Mouse (Mus musculus) kidney, postnatal 36 days (tissue): ENCODE data around the gene 4921530L21Rik.
A peak's percentile ranks its signal among the peaks of the same experiment; 100 is the strongest.

ENCODE experiments used
- DNase-seq, 2 experiments: peaks; one replicate each; pipeline ENCODE4 v3.0.0; 2021 to 2022; ENCODE audit warnings: mixed read lengths in 2 of 2

Gene 4921530L21Rik

DNA sequence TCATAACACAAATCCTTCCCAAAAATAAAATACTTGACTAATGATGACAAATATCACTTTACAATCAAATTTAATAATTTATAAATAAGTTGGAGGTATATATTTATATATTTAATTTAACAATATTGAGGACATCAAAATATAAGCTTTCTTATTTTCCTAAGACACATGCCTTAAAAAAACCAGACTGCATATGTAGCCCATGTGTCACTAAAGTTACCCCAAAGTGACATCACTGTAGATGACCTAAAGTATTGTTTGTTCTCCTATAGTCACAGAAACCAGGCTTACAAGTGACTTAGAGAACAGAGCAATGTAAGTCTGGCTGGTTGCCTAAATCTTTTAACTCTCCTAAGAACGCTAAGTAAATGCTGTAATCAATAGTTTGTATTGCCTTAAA is at the start of gene 4921530L21Rik:
TSS of gene 4921530L21Rik (plus strand) at position 301 of the 400 bp plus-strand sequence.
- DNase-seq: no peak

DNA sequence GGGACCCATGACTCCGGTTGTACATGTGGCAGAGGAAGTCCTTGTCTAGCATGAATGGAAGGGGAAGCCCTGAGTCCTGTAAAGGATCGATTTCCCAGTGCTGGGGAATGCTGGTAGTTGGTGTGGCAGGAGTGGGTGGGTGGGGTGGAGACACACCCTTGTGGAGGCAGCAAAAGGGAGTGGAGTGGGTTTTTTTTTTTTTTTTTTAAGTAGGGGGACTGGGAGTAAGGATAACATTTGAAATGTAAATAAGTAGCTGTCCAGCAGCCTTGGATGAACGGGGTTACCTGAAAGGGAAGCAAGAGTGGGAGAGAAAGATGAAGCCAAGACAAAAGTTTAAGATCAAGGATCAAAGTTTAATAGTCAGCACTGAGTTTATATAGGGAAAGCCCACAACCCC is 47.2 kb upstream of the 4921530L21Rik start:
- no peak for DNase-seq

GRCm38 (mm10) chr14:95862981-95863380 is 18.1 kb upstream of the 4921530L21Rik start:
- no peak for DNase-seq

- no peak for DNase-seq
These were observed 15.2 kb upstream of the 4921530L21Rik start for GRCm38 (mm10) chr14:95865676-95866416.

- DNase-seq: no peak
These were observed 9.0 kb upstream of the 4921530L21Rik start for GRCm38 (mm10) chr14:95872020-95872419.

- DNase-seq: no peak
These were observed 4.1 kb upstream of the 4921530L21Rik start for GRCm38 (mm10) chr14:95876785-95877510.

DNA sequence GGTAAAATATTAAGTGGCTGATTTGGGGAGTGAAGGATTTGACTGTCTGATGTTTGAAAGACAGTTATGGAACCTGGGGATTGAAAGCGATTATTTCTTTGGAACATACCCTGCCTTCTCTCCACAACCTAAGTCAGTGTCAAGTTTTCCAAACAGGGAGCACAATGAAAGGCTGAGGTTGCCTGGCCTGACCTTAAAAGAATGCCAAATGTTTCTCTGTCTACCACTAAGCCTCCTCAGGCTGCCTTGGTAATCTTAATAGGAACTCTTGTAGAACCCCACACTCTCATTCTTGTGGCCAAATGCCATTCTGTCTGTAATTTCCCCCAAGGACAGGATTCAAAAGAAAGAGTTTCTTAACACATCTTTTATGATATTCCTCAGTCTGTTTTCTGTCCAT is 3.5 kb upstream of the 4921530L21Rik start:
- DNase-seq: no peak

DNA sequence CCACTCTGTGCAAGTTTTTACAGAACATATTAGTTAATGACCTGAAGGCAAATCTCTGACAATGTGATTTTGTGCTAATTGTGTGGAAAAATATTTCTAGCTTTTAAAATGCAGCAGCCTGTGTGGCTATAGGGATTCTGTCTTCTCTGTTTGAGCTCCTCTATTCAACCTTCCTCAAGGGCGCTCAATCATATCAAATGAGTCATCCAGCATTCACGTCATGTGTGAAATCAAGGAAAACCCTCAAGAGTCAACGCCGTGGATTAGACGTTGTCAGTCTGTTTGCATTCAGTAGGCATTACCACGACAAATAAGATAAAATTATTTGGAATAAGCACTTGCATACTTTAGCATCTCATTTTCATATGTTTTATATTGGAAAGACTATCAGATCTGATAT is 18.4 kb downstream of the 4921530L21Rik start:
- DNase-seq: no peak

GRCm38 (mm10) chr14:95904591-95905095 is 23.6 kb downstream of the 4921530L21Rik start:
- no peak for DNase-seq

DNA sequence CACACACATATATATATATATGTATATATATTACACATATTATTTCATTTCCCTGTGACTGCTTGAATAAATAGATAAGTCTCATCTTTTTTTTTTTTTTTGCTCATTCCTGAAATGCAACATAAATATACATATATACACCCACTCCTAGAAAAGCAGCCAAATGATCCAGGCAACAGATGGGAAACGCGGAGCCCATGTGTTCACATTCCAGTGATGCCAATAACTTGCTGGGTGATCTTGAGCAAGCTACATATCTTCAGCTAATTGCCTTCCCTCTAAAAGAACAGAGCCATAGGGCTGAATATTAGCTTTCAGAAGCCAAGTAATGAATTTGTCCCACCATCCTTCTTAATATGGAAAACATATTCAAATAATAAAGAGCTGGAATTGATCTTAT is 32.2 kb downstream of the 4921530L21Rik start:
- DNase-seq: no peak

DNA sequence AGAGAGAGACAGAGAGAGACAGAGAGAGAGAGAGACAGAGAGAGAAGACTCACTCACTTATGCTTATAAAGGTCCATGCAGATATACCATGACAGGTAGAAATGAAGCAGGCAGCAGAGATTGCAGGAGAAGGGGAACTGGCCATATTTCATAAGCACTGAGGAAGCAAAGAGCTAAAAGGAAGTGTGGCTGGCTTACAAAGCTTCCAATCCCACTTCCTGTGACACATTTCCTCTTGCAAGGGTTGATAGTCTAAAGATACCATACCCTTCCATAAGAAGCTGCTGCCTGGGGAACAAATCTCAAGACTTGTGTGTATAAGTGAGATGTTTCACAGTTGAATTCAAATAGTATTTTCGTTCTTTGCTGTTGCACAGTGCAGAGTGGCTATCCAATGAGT is 45.7 kb downstream of the 4921530L21Rik start:
- no peak for DNase-seq

DNA sequence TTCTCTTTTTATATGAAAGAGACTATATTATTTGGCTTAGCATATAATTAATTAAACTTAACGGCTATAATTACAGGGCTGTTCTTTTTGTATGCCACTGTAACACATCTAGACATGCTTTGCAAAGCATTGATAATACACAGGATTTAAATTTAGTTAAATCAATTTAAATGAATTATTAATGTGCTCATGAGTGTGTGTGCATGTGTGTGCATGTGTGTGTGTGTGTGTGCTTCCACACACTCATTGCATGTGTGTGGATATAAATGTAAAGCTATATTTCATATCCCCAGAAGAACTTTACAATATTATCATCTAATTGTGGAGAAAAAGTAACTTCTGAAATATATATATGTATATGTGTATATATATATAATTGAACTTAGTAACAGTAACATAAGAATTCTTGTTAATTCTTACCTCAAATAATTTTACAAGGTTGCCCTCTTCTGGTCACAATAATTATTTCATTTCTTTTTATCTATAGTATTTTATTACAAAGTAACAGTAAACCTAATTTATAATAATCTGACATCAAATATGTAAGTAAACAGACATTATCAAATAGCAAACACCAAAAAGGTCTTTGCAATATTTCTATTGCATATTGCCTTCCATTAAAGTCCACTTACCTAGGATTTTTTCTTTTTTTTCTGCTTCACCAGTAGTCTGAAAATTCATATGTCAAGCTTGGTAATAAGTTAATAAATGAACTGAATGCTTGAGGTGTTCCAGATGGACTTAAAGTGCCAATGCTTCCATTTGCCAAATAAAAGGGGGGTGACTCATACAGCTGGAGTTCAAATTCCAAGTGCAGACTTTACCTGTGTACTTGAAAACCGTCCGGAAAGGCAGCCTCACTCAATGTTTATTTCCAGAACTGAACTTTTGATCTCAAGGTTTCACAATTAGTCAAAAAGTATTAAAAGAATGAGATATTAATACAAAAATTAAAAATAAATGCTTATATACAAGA is 47.0 kb downstream of the 4921530L21Rik start:
- DNase-seq: peak in 1 of 2 experiments; percentile 19
